Mouse (Mus musculus) mouse embryonic stem cell (cell line): Measurements from ENCODE around the gene Asnsd1.
"Not testable (repeated sequence)": the region's sequence is repeated elsewhere in the genome, so short reads cannot be mapped to it uniquely, and the experiment has no call there.

ENCODE experiments used
- in situ Hi-C, 2 experiments: fragments of 300-500 bp; cut with MboI; formaldehyde crosslinking; loops; 1 replicate in 1 of 2; 3 replicates in 1 of 2; pipeline ENCODE4 v1.14.3; 2019 to 2020; ENCODE audit warnings: low sequenced_read_pairs in 2 of 2, low pct_unique_long_range_greater_than_20kb in 1 of 2, mixed read lengths in 1 of 2; ENCODE audit not compliant: unreplicated experiment in 1 of 2

Gene Asnsd1

DNA sequence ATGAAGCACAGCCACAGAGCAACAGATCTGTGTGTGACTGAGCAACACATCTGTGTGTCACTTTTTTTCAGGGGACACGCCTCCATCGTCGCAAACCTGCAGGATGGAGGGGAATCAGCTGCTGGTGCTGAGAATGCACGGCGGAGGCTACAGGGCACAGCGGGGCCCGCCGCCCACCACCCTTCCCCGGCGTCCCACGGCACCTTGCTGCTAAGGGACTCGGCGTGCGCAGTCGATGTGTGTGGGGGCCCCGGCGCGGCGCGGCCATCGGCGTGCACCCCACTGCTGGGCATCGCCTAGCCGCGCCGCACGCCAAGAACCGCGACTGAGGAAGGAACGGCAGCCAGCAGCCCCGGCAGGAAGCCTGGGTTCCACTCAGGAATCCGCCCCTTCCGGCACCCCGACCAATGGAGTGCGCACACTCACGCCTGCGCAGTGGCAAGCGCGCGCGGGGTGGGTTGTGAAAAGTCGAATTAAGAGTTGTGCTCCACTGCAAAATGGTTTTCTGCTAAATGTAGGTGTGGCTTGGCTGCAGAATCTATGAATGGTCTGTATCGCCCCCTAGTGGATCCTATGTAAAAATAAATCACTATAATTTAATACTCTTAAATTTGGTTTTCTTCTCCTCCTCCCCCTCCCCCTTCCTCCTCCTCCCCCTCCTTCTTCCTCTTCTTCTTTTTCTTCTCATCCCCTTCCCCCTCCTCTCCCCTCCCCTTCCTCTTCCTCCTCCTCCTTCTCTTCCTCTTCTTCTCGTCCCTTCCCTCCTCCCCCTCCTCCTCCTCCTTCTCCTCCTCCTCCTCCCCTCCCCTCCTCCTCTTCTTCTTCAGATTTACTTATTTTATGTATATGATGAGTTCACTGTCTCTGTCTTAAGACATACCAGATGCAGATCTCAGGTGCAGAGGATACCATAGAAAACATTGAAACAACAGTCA, at the start of gene Asnsd1, which contains the start of the genes Asdurf and Gm28551:
Gene Asnsd1 (minus strand): TSS at position 426 of the 935 bp plus-strand sequence.
Gene Asdurf (minus strand): TSS at position 293 of the 935 bp plus-strand sequence.
Gene Gm28551 (minus strand): TSS at position 341 of the 935 bp plus-strand sequence.
- in situ Hi-C loops: loop anchor here in 1 of 2 experiments (25.0 kb wide), 1 partner anchor 290 kb away; the partner anchor contains the start of gene Mstn

DNA sequence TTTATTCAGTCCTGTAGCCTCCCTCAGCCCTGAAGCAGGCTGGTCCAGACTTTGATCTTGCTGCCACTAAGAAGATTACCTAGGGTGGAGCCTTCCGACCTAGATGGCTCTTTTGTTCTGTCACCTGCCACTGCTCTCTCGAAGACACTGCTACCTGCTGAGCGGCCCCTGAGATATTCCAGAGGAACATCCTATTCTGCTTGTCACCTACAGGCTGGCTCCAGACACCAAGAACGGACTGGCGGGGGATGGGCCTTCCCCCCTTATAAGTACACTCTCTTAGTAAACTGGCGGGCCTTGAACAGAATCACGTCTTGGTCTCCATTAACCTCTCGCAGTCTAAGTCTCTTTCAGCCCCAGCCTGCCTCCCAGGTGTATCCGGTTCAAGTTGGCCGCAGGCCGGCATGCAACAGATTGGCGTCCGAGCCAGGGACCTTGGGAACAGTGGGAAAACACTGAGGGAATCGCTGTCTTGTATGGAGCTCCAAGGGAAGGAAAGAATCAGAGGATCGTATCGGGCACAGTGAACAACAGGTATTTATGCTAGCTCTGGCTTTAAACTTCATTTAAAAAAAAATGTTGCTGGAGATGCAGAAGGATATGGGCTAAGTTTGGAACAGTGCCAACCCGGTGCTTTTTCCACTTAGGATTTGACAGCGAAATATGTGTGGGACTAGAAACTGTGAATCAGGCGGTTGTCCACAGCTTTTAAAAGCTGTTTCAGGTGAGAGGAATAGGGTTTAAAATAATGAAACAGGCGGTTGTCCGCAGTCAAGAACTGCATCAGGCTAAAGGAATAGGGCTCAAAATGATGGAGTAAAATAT, 41.6 kb upstream of the Asnsd1 start:
- in situ Hi-C loops: not testable (repeated sequence)

DNA sequence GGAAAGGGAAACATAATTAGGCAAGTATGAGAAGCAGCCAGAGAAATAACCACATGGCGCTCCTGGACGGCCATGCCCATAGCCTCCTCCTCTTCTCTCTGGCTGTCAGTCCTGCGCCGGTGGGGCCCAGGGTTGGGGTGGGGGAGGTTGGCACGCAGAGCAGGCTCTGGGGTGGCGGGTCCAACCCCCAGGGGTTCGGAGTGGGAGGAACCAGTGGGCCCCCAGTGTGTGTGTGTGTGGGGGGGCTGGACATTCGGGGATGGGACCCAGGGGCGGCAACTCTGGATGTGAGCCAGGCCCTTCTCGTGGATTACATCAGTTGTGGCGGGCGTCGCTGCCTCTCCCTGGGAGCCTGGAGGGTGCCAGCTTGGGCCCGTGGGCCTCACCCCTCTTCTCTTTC, 36.2 kb upstream of the Asnsd1 start:
- in situ Hi-C loops: no loop called here

DNA sequence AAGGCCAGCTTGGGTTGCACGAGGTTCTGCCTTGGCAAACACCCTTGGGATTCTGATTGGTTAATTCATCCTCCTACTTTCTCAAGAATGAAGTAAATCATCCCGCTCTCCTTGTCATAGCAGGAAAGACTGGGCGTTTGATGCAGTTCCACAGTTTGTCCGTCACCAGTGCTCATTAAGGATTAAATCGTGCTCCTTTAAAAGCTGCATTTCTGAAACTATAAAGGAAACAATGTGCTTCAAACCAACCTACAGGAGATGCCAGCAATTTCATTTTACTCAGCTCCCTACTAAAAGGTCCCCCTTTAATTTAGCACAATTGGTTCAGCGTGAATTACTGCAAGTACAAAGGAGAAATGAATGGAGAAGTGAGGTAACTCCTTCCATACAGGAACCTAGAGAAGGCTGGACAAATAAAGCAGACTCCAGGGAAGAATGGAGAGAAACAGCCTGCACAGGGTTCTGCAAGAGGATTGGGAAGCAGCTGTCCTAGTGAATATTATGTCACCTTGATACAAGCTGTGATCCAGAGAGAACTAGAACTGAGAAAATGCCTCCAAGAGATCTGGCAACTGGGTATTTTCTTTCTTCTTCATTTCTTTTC, 31.6 kb upstream of the Asnsd1 start:
- in situ Hi-C loops: no loop called here

DNA sequence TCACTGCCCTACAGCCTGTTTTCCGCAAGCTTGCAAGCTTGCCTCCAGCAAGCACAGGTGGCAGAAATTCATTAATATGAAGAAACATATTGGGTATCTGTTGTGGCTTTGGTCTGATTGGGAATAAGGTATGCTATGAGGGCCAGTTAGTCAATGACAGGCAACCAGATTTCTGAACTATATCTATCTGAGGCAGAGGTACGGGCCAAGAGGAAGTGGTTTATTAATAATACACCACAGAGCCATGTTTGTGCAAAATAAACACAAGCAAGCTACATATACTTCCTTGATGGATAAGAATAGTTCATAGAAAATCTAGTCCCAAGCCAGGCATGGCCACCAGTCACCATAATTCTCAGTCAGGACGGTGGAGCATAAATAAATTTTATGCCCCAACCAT, 25.2 kb upstream of the Asnsd1 start:
- in situ Hi-C loops: no loop called here

DNA sequence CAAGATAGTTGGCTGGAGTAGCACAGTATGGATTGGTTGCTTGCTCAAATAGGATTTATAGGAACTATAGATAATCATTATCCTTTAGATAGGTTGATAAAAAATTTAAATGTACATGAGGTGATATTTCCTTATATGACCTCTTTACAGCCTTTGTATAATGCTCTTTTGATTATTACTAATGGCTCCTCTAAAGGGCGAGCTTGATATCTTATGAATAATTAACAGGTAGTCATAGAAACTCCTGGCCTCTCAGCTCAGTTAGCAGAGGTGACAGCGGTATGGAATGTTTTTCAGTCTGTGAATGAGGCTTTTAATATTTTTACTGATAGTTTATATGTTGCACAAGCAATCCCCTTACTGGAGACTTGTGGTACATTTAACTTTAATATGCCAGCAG, 23.4 kb upstream of the Asnsd1 start:
- in situ Hi-C loops: not testable (repeated sequence)

DNA sequence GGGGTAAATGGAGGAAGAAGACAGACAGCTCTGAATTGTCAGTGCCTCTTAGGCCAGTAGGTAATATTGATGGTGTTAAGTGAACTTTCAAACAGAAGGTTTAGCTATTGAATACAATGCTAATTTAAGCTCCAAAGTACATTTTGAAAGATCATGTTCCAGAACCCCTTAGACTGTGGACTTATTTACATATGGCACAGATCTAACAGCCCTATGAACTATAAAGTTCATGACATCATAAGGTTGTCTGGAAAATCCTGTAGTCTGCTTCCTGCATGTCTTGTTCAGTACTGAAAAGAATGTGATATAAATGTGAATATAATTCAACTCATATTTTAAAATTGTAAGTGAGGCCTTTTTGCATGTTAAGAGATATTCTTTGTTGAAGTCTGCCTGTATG, 6.4 kb upstream of the Asnsd1 start:
- in situ Hi-C loops: loop anchor here in 1 of 2 experiments (25.0 kb wide), 1 partner anchor 297 kb away; the partner anchor contains the start of gene Mstn

DNA sequence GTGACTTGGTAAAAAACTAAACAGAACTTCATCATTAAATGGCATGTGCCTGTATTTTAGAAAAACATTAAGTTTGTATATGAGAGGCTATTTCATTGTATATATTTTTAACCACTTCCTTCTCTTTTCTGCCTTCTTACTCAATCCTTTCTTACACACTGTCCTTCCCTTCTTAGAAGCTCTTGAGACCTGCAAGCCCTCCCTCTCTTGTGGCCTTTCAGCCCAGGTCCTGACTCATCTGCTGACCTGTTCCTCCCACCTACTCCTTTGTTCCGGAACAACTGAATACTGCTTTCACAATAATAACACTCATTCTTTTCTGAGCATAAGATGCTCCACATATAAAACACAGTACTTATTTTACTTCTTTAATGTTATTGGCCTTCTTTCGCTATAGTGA, 11.5 kb downstream of the Asnsd1 start:
- in situ Hi-C loops: no loop called here

DNA sequence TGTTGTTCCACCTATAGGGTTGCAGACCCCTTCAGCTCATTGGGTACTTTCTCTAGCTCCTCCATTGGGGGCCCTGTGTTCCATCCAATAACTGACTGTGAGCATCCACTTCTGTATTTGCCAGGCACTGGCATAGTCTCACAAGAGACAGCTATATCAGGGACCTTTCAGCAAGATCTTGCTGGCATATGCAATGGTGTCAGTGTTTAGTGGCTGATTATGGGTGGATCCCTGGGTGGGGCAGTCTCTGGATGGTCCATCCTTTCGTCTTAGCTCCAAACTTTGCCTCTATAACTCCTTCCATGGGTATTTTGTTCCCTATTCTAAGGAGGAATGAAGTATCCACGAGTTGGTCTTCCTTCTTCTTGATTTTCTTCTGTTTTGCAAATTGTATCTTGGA, 15.1 kb downstream of the Asnsd1 start:
- in situ Hi-C loops: not testable (repeated sequence)

DNA sequence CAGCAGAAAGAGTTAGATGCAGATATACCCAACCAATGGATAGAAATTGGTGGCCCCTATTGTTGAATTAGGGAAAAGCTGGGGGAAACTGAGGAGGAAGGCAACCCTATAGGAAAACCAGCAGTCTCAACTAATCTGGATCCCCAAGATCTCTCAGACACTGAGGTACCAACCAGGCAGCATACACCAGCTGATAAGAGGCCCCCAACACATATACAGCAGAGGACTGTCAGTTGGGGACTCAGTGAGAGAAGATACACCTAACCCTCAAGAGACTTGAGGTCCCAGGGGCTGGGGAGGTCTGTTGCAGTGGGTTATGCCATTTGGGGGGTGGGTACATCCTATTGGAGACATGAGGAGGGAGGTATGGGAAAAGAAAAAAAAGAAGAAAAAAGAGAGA, 17.1 kb downstream of the Asnsd1 start:
- in situ Hi-C loops: no loop called here

DNA sequence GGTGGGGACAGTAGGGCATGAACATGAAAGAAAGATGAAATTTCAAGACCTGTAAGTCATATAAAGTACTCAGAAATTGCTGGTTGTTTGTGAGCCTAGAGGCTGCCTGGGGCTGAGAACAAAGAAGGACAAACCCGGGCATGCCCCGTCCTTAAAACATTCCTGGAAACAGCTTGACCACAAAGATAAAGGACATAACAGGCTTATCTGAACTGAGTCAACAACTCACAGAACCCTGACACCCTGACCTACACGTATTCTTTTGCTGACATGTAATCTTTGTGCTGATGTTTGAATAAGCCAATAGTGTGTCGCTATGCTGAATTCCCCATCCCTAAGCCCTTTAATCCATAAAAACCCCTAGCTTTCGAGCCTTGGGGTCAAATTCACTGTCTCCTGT, 19.0 kb downstream of the Asnsd1 start:
- in situ Hi-C loops: not testable (repeated sequence)

DNA sequence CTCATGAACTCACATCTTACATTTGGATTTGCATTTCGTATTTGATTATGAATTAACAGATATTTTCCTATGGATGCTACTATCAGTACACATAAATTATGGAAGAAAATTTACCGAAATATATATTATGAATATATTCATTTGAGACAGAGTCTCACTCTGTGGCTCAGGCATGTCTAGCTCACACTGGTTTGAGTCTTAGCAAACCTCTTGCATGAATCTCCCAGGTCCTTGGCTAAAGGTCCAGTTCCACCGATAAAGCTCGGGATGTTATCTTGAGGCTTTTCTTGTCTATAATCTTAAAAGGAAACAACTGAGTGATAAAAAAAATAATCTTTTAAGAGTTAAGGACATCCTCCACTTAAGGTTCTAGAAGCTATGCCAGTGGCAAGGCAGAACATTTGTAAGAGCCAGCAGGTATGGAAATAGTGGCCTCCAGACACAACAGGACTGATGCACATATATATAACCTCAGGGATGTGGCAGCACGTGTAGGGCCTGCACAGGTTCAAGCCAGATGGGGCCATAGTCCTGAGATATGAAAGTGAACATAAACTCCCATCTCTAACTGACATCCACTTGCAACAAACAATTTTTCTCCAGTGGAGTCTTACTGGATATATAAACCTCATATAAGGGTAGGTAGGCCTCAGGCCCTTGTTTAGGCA, 27.6 kb downstream of the Asnsd1 start:
- in situ Hi-C loops: no loop called here

DNA sequence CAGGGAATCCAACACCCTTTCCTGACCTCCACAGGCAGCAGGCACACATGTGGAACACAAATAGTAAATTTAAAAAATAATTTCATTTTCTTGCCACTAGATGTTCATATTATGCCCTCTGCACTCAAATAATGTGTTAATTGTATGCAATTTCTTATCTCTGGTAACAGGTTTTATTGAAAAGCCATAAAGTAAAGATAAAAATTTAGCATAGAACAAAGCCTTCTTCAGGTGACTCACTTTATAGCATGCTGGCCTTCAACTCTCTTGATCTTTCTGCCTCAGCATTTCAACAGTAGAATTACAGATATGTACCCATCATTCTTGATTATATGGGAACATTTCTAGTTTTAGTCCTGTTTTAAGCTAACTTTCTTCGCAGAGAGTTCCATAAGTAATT, 28.3 kb downstream of the Asnsd1 start:
- in situ Hi-C loops: no loop called here

DNA sequence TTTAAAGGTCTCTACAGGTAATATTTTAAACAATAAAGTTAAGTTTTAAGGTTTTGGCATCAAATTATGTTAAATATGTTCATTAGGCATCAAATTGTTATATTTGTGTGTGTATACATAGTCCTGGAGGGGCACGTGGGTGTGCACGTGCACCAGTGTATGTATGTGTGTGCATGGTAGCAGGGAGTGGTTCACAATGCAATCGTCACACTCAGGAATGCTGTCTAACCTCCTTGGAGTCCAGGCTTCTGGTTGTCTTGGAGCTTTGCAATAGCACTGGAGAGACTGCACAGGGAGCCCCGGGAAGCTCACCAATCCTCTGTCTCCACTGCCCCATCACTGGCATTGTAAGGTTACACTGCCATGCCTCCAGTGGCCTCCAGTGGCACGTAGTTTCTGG, 29.3 kb downstream of the Asnsd1 start:
- in situ Hi-C loops: no loop called here

DNA sequence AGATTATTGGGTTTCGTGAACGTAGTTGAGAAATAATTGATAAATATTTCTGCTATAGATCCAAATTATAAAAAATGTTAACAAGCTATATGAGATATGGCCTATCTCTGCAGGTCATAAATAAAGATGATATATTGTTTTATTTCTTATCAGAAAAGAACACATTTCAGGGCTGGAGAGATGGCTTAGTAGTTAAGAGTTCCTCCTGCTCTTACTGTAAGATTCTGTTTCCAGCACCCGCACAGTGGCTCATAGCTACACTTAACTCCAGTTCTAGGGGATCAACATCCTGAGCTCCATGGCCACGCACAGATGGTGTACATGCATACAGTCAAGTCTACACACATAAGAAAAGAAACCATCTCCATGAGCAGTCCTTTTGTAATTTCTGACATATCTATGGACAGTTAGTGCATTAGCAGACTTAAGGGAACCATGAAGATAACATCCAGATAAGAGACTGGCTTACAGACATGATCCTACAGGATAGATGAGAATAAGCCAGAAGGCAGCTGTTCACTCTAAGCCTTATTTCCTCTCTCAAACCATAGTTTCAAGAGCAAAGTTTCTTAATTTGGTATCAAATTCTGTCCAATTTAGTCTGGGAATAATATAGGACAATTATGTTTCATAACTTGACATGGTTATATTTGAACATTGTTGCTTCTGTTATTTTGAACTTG, 30.7 kb downstream of the Asnsd1 start:
- in situ Hi-C loops: no loop called here

DNA sequence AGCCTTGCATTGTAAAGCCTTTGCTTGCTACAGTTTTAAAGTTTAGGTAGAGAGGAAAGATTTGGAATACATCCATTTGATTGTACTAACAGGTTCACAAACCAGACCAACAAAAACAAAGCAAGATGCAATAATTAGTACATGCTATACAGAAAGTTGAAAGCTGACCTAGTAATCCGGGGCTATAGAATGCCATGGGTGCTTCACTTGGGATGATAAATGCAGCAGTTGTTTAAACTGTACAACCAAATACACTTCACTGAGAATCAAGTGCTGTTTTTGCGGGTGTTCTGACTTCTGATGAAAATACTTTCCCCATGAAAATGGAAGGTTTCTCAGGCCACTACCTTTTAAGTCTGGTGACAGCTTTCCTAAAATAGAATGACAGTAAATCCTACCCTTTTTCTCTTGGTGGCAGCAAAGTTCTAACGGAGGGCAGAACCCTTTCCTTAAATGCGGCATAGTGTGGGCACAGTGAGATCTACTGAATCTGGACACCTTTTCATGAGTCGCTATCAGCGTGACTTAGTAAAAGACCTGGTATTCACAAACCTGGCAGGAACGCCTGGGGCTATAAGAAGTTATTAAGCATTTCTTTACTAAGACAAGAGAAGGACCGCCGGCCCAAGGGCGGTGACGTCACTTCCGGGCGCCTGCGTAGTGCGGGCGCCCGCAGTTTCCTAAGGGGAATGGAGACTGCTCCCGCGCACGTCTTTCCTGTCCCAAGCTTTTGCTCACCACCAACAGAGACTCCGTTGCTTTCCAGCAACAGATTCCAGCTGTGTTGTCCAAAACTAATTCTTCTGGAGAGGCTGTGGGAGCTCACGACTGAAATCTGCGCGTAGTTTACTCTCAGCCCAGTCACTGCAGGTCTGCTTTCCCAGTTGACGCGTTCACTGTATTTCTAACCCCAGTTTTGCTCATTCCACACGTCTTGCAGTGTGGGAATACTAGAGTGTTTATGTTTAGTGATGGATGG, 39.3 kb downstream of the Asnsd1 start, which contains the start of gene Osgepl1:
Gene Osgepl1 (plus strand): TSS at position 636 of the 979 bp plus-strand sequence.
- in situ Hi-C loops: no loop called here

DNA sequence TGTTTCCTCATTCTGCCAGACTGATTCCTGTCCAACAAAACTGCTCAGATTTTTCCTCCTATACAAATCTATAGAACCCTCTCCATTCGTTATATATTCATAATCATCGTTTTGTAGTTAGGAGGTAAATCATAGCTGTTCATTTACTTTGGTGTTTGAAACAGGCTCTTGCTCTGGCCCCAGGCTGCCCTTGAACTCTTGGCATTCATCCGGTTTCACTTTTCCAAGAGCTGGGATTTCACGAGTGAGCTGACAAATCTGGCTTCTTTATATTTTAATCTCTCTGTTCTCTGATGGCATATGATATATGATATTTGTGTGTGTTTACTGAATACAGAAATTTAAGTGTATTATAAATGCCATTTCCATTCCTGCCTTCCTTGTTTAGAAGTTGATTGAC, 52.0 kb downstream of the Asnsd1 start:
- in situ Hi-C loops: no loop called here
